Mouse (Mus musculus): ENCODE measurements at regions not wholly inside any gene's neighbourhood (a gene's known extent, or its start where the extent isn't known, plus 50 kb on each side); places are given as distances from the start of the nearest gene placed in this dataset.

DNA sequence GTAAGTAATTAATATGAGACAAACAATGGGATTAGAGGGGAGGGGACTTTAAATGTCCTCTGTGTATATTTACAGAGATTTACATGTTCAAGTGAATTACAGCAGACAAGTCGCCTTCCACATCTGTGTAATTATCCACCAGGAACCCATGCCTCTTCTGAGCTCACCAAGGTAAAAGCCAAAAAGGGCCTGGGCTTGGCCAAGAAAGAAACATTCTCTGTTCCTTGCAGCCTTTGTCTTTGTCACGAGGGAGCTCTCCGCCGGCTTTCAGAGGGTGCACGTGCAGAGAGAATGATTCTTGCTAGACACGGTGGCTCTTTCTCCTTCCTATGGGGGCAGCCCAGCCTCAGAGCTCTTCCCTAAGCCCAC is 195.6 kb downstream of the Spata18 start:
- no peak overlapping the region for H3K4me3 ChIP-seq (replicated peaks)
- H3K27ac ChIP-seq = no peak overlapping the region
- DNase-seq (no peak), ATAC-seq (ENCODE audit: low read depth) (no peak)
- H3K9me3 ChIP-seq (replicated peaks) = no peaks in the 10 kb centered on the region
- no peak overlapping the region for H3K4me2 ChIP-seq
- 70% methylated on average over 6 of the region's 6 CpGs for WGBS (ENCODE audit: insufficient replicate concordance)
- no peaks in the 10 kb centered on the region for H3K4me1 ChIP-seq (replicated peaks)
- H3K36me3 ChIP-seq = no peaks in the 10 kb centered on the region
- H3K9ac ChIP-seq = no peak overlapping the region
- no peaks in the 10 kb centered on the region for H3K27me3 ChIP-seq

DNA sequence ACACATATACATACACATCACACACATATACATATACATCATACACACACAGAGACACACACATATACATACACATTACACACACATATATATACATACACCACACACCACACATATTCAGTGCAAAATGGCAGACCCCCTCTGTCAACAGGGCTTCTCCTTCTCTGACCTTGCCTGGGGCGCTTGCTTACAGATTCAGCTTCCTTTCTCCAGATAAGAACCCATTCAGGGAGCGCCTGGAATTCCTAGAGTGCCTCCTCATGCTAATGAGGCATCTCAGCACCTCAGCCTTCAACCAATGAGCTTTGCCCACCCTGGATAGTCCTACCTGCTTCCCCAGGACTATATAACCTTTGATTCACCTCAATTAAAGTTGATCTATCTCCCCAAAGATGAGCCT is 200.3 kb downstream of the Spata18 start:
- DNase-seq (no peak), ATAC-seq (ENCODE audit: low read depth) (no peak)
- H3K27ac ChIP-seq = no peak overlapping the region
- H3K27me3 ChIP-seq = no peaks in the 10 kb centered on the region
- no peaks in the 10 kb centered on the region for H3K36me3 ChIP-seq
- H3K9me3 ChIP-seq (replicated peaks) = no peaks in the 10 kb centered on the region
- H3K9ac ChIP-seq = no peak overlapping the region
- WGBS (ENCODE audit: insufficient replicate concordance) = 28% methylated on average over 2 of the region's 2 CpGs
- H3K4me1 ChIP-seq (replicated peaks) = no peaks in the 10 kb centered on the region
- no peak overlapping the region for H3K4me2 ChIP-seq
- no peak overlapping the region for H3K4me3 ChIP-seq (replicated peaks)

DNA sequence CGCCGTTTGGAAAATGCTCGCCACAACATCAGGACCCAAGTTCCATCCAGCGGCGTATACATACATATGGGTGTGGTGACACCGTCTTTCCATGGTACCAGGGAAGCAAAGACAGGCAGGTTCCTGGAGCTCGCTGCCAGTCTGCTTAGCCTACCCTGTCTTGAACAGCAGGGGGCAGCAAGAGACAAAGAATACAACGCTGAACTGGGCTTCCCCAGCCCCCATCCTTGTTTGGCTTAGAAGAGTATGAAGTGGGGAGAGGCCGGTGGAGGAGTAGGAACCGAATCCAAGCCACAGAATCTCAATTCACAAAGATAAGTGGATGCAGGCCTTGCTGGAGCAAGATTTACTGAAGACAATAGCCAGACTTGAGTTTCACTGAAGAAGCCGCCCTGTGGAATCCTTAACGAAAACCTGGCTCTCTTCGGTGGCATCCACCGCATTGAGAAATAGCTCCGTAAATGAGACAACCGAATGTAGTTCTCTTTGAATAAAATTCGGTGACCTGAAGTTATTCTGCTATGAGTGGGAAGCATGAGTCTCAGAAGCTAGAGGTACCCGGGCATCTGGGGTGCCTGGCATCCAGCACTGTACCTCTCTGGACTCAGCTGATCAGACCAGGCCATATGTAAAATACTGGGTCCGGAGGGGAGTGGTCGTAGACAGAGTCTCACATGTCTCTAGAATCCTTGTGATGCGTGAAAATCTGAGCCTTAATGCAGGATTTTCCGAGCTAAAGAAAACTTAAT is 203.0 kb downstream of the Spata18 start:
- ATAC-seq (ENCODE audit: low read depth) = no peak
- Histone ChIP-seq H3K36me3 (no peaks in the 10 kb centered on the region), H3K27ac (no peak overlapping the region), H3K27me3 (no peaks in the 10 kb centered on the region), H3K9ac (no peak overlapping the region), H3K4me1 (replicated peaks) (no peaks in the 10 kb centered on the region), H3K4me3 (replicated peaks) (no peak overlapping the region), H3K4me2 (no peak overlapping the region), H3K9me3 (replicated peaks) (no peaks in the 10 kb centered on the region)
- 41% methylated on average over 22 of the region's 22 CpGs for WGBS (ENCODE audit: insufficient replicate concordance)
- peak; percentile 13 for DNase-seq

DNA sequence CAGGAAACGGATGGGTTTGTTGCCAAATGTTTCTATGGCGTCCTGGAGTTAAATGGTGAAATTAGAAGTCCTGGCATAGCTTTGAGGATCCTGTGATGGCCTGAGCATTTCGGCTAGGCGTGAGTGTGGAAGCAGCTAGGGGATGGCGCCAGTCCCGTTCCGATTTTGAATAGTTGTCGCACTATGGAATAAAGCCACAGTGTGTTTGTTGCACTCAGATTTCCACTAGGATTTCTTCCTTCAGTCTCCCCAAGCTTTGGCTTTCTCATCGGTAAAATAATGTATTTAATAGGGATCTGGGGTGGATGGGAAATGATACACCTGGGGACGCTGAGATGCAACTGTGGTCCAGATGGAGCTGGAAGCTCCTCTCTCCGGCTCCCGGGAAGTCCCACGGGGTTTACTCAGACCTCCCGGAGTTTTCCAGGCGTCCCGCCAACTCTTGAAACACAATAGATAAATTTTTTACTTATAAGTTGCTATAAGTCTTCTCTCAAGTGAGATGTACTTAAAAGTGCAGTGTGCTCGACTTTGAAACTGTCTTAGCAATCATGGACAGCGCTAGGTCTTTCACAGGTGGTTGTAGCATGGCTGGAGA is 203.7 kb downstream of the Spata18 start:
- ATAC-seq (ENCODE audit: low read depth) (no peak), DNase-seq (no peak)
- WGBS (ENCODE audit: insufficient replicate concordance) = 67% methylated on average over 18 of the region's 18 CpGs
- Histone ChIP-seq H3K4me1 (replicated peaks) (no peaks in the 10 kb centered on the region), H3K27me3 (no peaks in the 10 kb centered on the region), H3K4me2 (no peak overlapping the region), H3K27ac (no peak overlapping the region), H3K9ac (no peak overlapping the region), H3K36me3 (no peaks in the 10 kb centered on the region), H3K9me3 (replicated peaks) (no peaks in the 10 kb centered on the region), H3K4me3 (replicated peaks) (no peak overlapping the region)

DNA sequence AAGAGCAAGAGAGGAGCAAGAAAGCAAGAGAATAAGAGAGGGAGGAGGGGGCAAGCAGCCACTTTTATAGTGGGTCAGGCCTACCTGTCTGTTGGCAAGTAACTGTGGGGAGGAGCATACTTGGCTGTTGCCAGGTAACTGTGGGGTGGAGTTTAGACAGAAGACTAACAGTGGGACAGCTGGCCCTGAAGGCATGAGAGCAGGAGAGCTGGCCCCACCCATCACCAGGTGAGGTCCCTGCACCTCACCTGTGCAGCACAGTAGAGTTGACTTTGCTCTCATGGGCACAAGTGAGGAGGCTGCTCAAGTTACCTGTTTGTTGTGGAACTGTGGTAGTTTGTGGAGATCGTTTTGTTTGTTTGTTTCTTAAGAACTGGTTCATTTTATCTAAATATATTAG is 208.1 kb downstream of the Spata18 start:
- H3K36me3 ChIP-seq = no peaks in the 10 kb centered on the region
- ATAC-seq (ENCODE audit: low read depth) = no peak
- WGBS (ENCODE audit: insufficient replicate concordance) = 63% methylated on average over 1 of the region's 1 CpGs
- no peak overlapping the region for H3K9ac ChIP-seq
- H3K9me3 ChIP-seq (replicated peaks) = no peaks in the 10 kb centered on the region; the same call in 1 of the 2 replicates
- no peak for DNase-seq
- H3K4me1 ChIP-seq (replicated peaks) = no peaks in the 10 kb centered on the region
- H3K4me3 ChIP-seq (replicated peaks) = no peak overlapping the region
- H3K27ac ChIP-seq = no peak overlapping the region
- no peaks in the 10 kb centered on the region for H3K27me3 ChIP-seq
- H3K4me2 ChIP-seq = no peak overlapping the region

DNA sequence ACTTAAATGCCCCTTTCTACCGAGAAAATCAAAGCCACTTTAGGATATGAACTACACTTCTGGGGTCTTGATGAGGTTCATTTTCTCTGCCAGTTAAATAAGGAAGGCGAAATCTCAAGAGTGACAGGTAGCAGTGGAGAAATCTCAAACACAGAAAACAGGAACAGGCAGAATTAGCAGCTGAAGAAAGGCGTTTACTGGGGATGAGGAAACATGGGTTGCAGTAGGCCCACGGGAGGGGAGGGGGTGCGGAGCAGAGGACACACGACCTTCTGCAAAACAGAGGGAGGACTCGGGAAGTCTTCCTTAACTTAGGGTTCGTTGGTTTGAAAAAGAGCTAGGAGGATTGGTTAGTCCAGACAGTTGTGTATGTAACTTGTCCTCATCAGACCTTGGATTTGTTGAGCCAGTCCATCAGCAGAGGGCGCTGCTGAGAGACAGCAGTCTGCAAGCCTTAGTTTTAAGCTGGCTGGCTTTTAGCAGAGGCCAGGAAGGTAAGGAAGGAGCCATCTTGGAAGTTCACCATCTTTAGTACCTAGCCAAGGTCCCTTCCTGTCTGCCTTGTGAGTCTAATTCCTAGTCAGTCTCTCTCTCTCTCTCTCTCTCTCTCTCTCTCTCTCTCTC is 204.0 kb downstream of the Usp46 start:
- WGBS (ENCODE audit: insufficient replicate concordance) = 48% methylated on average over 9 of the region's 9 CpGs
- Histone ChIP-seq H3K4me2 (no peak overlapping the region), H3K4me3 (replicated peaks) (no peak overlapping the region), H3K9ac (no peak overlapping the region), H3K9me3 (replicated peaks) (no peaks in the 10 kb centered on the region; the same call in 1 of the 2 replicates), H3K27ac (no peak overlapping the region), H3K36me3 (no peaks in the 10 kb centered on the region), H3K27me3 (no peaks in the 10 kb centered on the region), H3K4me1 (replicated peaks) (no peaks in the 10 kb centered on the region)
- DNase-seq = no peak
- no peak for ATAC-seq (ENCODE audit: low read depth)

DNA sequence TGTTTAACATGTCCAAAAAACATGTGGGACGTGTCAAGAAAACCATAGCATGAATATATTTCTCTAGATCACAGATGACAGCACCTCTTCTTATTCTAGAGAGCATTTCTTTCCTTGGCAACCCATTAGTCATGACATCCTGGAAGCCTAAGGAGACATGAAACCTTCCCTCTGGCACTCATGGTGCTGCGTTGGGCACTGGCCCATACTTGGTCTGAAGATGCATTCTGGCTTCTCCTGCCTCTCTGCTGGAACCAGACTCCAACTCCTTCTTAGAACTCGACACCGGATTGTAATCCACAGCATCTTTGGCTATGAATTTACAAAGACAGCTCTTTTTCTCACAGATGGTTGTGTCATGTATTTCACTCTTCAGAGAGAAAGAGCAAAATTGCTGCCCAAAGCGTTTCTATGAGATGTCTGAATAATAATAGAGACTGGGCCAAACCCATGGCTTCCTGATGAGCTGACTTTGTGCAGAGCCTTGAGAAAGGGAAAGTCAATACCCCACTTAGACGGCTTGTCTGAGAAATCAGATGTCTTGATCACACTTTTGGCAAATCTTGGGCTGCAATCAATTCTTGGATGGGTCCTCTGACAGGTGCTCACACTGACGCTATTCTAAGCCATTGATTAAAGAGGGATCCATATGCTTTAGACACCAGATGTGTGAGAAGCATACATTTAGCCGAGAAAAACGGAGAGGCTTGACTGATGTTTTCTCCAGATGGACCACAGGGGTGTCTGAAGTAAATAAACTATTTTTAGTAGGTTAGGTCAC is 195.4 kb downstream of the Usp46 start:
- Histone ChIP-seq H3K27ac (no peak overlapping the region), H3K4me2 (no peak overlapping the region)

DNA sequence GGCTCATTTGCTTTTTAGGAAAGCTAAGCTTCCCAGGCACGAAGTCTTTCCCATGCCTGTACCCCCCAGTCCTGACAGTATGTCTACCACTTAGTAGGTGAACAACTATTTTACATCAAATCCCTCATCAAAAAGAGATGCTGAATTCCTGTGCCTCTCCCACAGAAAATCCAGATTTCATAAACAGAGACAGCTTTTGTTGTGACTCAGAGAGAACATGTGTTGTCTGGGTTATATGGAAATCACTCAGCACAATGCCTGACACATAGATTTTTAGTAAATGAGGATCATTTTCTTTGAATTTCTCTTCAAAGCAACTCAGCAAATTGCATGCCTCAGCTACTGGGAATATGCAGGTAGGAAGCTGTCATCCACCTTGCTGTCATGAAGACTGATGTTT is 193.5 kb downstream of the Usp46 start:
- no peak for ATAC-seq (ENCODE audit: low read depth)
- H3K4me2 ChIP-seq = no peak overlapping the region
- WGBS (ENCODE audit: insufficient replicate concordance) = 49% methylated on average over 1 of the region's 1 CpGs

More for the DNA sequence above, 195.4 kb downstream of the Usp46 start:
- DNase-seq = no peak
- Histone ChIP-seq H3K4me3 (replicated peaks) (no peak overlapping the region), H3K9ac (no peak overlapping the region), H3K27me3 (no peaks in the 10 kb centered on the region), H3K9me3 (replicated peaks) (no peaks in the 10 kb centered on the region), H3K36me3 (no peaks in the 10 kb centered on the region), H3K4me1 (replicated peaks) (no peaks in the 10 kb centered on the region)
- no peak for ATAC-seq (ENCODE audit: low read depth)
- WGBS (ENCODE audit: insufficient replicate concordance) = 58% methylated on average over 9 of the region's 9 CpGs

DNA sequence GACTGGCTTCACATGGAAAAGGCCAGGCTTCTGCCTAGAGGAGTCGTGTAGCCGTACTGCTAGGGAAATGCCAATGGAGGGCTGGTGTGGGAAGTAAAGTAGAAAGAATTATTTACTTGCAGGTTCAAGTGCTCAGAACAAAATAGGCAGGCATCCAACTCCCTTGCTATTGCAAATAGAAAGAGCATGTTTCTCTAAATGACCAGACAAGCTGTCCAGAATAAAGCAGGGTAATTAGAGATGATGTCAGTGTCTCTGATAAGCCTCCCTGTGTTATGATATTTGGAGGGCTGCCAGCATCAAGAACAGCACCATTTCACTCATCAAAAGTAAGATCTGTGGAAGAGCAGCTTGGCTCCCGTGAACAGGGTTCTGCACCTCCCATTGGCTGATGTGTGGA is 192.4 kb downstream of the Usp46 start:
- no peaks in the 10 kb centered on the region for H3K36me3 ChIP-seq
- 55% methylated on average over 3 of the region's 3 CpGs for WGBS (ENCODE audit: insufficient replicate concordance)
- H3K9ac ChIP-seq = no peak overlapping the region
- no peaks in the 10 kb centered on the region for H3K27me3 ChIP-seq
- no peak overlapping the region for H3K4me2 ChIP-seq
- no peaks in the 10 kb centered on the region for H3K9me3 ChIP-seq (replicated peaks)
- DNase-seq (no peak), ATAC-seq (ENCODE audit: low read depth) (no peak)
- H3K27ac ChIP-seq = no peak overlapping the region
- H3K4me3 ChIP-seq (replicated peaks) = no peak overlapping the region
- no peaks in the 10 kb centered on the region for H3K4me1 ChIP-seq (replicated peaks)

More for the DNA sequence above, 193.5 kb downstream of the Usp46 start:
- Histone ChIP-seq H3K27me3 (no peaks in the 10 kb centered on the region), H3K36me3 (no peaks in the 10 kb centered on the region), H3K4me1 (replicated peaks) (no peaks in the 10 kb centered on the region), H3K27ac (no peak overlapping the region), H3K4me3 (replicated peaks) (no peak overlapping the region), H3K9ac (no peak overlapping the region), H3K9me3 (replicated peaks) (no peaks in the 10 kb centered on the region)
- no peak for DNase-seq

DNA sequence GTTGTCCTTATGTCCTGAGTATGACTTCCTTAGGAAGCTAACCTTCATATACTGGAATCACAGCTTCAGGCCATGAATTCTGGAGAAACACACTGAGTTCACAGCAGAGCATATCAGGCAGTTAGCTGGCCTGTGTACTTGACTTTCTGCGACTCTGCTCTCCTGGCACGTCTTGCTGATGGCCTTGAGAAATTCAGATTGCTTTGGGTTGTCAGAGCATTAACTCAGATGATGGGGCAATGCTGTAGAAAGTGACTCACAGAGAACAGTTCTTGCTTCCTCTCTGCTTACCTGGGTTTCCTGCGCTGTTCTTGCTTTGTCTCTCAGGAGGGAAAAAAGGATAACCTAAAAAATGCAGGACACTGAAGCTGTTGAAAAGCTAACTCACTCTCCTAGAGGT is 187.3 kb downstream of the Usp46 start:
- H3K27me3 ChIP-seq = no peaks in the 10 kb centered on the region
- H3K4me2 ChIP-seq = no peak overlapping the region
- no peak for DNase-seq
- H3K4me3 ChIP-seq (replicated peaks) = no peak overlapping the region
- no peaks in the 10 kb centered on the region for H3K36me3 ChIP-seq
- no peak overlapping the region for H3K9ac ChIP-seq
- no peak overlapping the region for H3K27ac ChIP-seq
- no peaks in the 10 kb centered on the region for H3K9me3 ChIP-seq (replicated peaks)
- ATAC-seq (ENCODE audit: low read depth) = no peak
- H3K4me1 ChIP-seq (replicated peaks) = no peaks in the 10 kb centered on the region
- WGBS (ENCODE audit: insufficient replicate concordance) = 68% methylated on average over 3 of the region's 3 CpGs

DNA sequence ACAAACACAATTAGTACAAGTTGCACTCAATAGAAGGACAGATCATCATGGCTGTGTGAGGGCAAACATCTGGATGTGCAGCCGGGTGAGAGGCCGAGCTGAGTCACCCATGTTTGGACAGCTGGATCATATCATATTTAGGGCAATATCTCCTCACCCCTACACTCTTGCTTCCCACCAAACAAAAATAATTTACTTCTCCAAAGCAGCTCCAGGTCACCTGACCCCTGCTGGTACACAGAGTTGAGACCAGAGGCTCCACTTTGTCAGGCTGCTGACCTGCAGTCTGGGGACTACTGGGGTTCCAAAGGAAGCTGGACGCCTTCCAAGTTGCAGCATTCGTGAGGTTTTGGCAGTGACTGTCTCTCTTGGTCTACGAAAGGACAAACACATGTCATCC is 186.3 kb downstream of the Usp46 start:
- Histone ChIP-seq H3K9me3 (replicated peaks) (no peaks in the 10 kb centered on the region), H3K27me3 (no peaks in the 10 kb centered on the region), H3K4me1 (replicated peaks) (no peaks in the 10 kb centered on the region), H3K27ac (no peak overlapping the region), H3K4me3 (replicated peaks) (no peak overlapping the region), H3K36me3 (no peaks in the 10 kb centered on the region), H3K4me2 (no peak overlapping the region), H3K9ac (no peak overlapping the region)
- no peak for ATAC-seq (ENCODE audit: low read depth)
- DNase-seq = no peak
- 61% methylated on average over 5 of the region's 5 CpGs for WGBS (ENCODE audit: insufficient replicate concordance)

Measured in liver, embryonic 13.5 days (tissue).